Mouse (Mus musculus): ENCODE results near the gene Hoxc12.
A peak's percentile ranks its signal among the peaks of the same experiment; 100 is the strongest.

Gene Hoxc12

DNA sequence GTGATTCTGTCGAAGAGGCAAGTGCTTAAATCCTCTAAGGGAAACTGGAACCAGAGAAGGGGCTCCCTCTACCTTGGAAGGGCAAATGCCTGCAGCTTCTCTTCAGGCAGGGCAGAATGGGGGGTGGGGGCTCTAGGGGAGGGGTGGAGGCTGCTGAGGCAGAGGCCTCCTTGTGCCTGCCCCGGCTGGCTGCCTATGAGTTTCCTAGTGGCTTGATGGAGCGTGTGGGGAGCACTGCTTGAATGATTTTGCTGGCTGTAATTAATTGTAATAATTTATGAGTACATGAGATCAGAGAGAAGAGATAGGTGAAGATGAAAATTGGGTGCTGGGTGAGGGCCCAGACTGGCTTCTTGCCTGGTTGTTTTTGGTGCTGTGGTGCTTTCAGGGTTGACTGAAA lies 48.4 kb downstream of the Hoxc12 start:
- no peak for DNase-seq

DNA sequence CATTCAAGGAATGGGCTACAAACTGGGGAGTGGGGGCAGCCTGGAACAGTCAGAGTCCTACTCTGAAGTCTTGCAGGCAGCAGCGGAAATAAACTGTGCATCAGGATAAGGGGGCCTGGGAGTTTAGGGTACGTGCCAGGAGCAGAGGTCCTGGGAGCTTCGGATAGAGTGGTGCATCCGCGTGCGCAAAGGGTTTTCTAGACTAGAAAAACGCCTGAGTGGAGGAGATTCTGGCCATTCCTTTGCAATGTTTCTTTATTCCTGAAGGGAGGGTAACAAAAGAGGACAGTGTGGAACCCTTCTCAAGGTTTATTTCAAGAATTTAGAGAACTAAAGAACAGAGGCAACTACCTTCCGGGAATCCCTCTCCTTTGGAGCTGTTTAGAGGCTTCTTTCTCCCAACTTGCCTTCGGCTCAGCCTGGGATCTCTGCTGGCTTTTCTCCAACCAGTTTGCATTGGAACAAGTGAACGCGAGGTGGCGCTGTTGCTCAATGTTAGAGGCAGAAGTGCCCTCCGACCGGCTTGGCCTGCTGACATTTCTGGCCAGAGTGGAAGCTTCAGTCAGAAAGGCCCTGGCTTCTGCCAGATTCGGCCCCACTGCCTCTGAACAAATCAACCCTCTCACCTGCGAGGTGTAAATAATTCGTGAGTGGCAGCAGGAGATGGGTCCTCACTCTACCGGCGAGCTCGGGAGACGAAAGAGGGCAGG lies 50.7 kb downstream of the Hoxc12 start:
- DNase-seq, result peak; percentile 96

DNA sequence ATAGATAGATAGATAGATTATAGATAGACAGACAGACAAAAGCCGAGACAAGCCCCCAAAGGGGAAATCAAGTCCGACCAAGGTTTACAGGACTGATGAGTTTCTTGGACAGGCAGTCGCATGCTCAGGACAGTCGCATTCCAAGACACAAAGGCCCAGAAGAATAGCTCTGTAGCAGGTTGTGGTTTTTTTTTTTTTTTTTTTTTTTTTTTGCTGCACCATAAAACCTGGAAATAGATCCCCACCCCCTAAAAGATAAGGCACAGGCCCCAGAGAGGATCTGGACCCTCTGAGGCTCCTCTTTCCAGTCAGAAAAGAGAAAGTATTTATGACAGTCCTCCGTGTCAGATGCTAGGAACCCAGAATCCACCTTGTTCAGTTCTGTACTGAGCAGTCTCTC lies 51.5 kb downstream of the Hoxc12 start:
- DNase-seq, result no peak

Data from embryo, embryonic 11 days (tissue).